15 mouse cellular contexts compared by ENCODE assay signal in the genomic region with DNA sequence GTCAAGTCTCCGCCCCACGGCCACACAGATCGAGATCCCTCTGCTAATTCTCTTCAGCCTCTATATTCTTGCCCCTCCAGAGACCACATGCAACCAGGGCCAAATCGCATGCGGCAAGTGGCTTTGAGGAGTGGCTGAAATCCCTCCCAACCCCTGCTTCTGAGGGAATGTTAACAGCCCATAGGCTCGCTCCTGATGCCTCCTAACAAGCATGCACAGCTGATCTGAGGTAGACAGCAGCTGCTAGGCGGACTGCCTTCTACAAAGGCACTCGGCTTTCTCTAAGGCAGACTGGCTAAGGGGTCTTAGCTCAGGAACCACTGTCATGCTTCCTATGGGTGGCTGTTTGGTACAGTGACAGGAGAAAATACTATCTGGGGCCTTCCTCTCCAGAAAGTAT. TPM values are rescaled to one million over a fixed set of nuclear protein-coding genes. Genes with fewer than 3 reads are reported as not detected.
DNase-seq lines count a peak whose midpoint lies in the region; ATAC-seq and TF ChIP-seq lines count a peak whose summit lies in the region.
"Had no signal": no experiment of that assay in that cellular context is flagged by ENCODE, and none has a peak within 500 bp of the region (broad histone marks: within the 10 kb centered on the region; RNA-seq: fewer than 3 reads in every experiment).

No protein-coding gene starts in this region.

- TF ChIP-seq POLR2A in brain, embryonic 14.5 days (IDR thresholded peaks at IDR 0.05; ENCODE audit: borderline replicate concordance, extremely low read depth, insufficient read depth, insufficient read length, poor library complexity, severe bottlenecking) = no peak

- no peak overlapping the region for H3K4me3 ChIP-seq in intestine, embryonic 16.5 days (ENCODE audit: low read length)
- no peak overlapping the region for H3K4me3 ChIP-seq in intestine, embryonic 15.5 days (replicated peaks)
- H3K4me3 ChIP-seq in liver, embryonic 14.5 days (ENCODE audit: insufficient read depth in 1 of 2, low read depth in 2 of 2, low read length in 2 of 2) = no peak overlapping the region
- H3K4me3 ChIP-seq: limb, embryonic 12.5 days; neural tube, embryonic 12.5 days had no signal

- H3K36me3 ChIP-seq in intestine, embryonic 16.5 days (ENCODE audit: control insufficient read depth, insufficient read depth, low read length) = no peaks in the 10 kb centered on the region
- H3K36me3 ChIP-seq in intestine, embryonic 15.5 days = no peaks in the 10 kb centered on the region
- H3K36me3 ChIP-seq in liver, embryonic 14.5 days (replicated peaks; ENCODE audit: control insufficient read depth, insufficient read depth, low read depth) = peaks cover 6% of the 10 kb centered on the region

- 0 out of 2 replicates have a peak overlapping the region, but pooled peaks have one; percentile 5 for H3K27ac ChIP-seq in intestine, embryonic 16.5 days (ENCODE audit: low read length)
- no peak overlapping the region for H3K27ac ChIP-seq in intestine, embryonic 15.5 days
- H3K27ac ChIP-seq in liver, embryonic 14.5 days = peak overlapping the region; percentile 77
- H3K27ac ChIP-seq: hindbrain, embryonic 14.5 days; neural tube, embryonic 12.5 days had no signal

- no peak overlapping the region for H3K4me2 ChIP-seq in intestine, embryonic 16.5 days (ENCODE audit: low read depth, low read length)
- H3K4me2 ChIP-seq in intestine, embryonic 15.5 days (replicated peaks) = no peak overlapping the region
- H3K4me2 ChIP-seq in liver, embryonic 14.5 days (ENCODE audit: low read depth) = peak overlapping the region; percentile 45
- H3K4me2 ChIP-seq: hindbrain, embryonic 14.5 days; limb, embryonic 12.5 days; neural tube, embryonic 12.5 days had no signal

- H3K27me3 ChIP-seq in intestine, embryonic 16.5 days (replicated peaks; ENCODE audit: control insufficient read depth, insufficient read depth, low read length) = no peaks in the 10 kb centered on the region
- no peaks in the 10 kb centered on the region for H3K27me3 ChIP-seq in intestine, embryonic 15.5 days (replicated peaks)
- H3K27me3 ChIP-seq in liver, embryonic 14.5 days (ENCODE audit: control insufficient read depth, insufficient read depth, low read length) = no peaks in the 10 kb centered on the region
- H3K27me3 ChIP-seq: limb, embryonic 12.5 days; neural tube, embryonic 12.5 days had no signal

- peak; percentile 28 for DNase-seq in embryo, embryonic 10 days (ENCODE audit: low spot score)
- DNase-seq in embryo, embryonic 9.5 days (ENCODE audit: extremely low spot score) = no peak
- peak; percentile 31 for DNase-seq in brain, embryonic 14.5 days (ENCODE audit: low read depth)
- DNase-seq in liver, embryonic 14.5 days (ENCODE audit: low read depth in 3 of 3, low spot score in 3 of 3) = no peak
- DNase-seq in spleen, adult 12 weeks (ENCODE audit: low spot score) = no peak
- no peak for DNase-seq in testis, postnatal 10 days (ENCODE audit: low spot score)
- DNase-seq: adrenal gland, postnatal 14 days; cerebellum, postnatal 25 days; layer of hippocampus, adult 9-11 months; lung, postnatal 4 days had no signal

- ATAC-seq in intestine, embryonic 16.5 days = no peak
- ATAC-seq in intestine, embryonic 15.5 days = no peak
- ATAC-seq in liver, embryonic 14.5 days (ENCODE audit: insufficient read depth) = no peak

- TF ChIP-seq EP300 in liver, embryonic 14.5 days (IDR thresholded peaks at IDR 0.05; ENCODE audit: low read depth) = no peak

- H3K4me1 ChIP-seq in intestine, embryonic 16.5 days (ENCODE audit: control insufficient read depth, insufficient read depth, low read length) = peaks cover 69% of the 10 kb centered on the region
- H3K4me1 ChIP-seq in intestine, embryonic 15.5 days (replicated peaks) = peaks cover 67% of the 10 kb centered on the region
- peaks cover 95 to 99% of the 10 kb centered on the region in 2 experiments for H3K4me1 ChIP-seq in liver, embryonic 14.5 days (replicated peaks; ENCODE audit: control insufficient read depth in 2 of 2, insufficient read depth in 2 of 2, low read length in 1 of 2)

- 64% methylated on average over 8 of the region's 8 CpGs for WGBS in intestine, embryonic 16.5 days
- WGBS in intestine, embryonic 15.5 days = 73% methylated on average over 8 of the region's 8 CpGs
- 53% methylated on average over 8 of the region's 8 CpGs for WGBS in liver, embryonic 14.5 days (ENCODE audit: insufficient replicate concordance)

- H3K9ac ChIP-seq in intestine, embryonic 16.5 days (ENCODE audit: low read depth, low read length) = no peak overlapping the region
- no peak overlapping the region for H3K9ac ChIP-seq in intestine, embryonic 15.5 days
- H3K9ac ChIP-seq in liver, embryonic 14.5 days (replicated peaks) = peak overlapping the region; percentile 31
- H3K9ac ChIP-seq: hindbrain, embryonic 14.5 days; limb, embryonic 12.5 days; neural tube, embryonic 12.5 days had no signal

- TF ChIP-seq CTCF in brain, embryonic 14.5 days (IDR thresholded peaks at IDR 0.05; ENCODE audit: borderline replicate concordance, extremely low read depth, insufficient read depth, insufficient read length) = no peak
- no peak for TF ChIP-seq CTCF in liver, embryonic 14.5 days (IDR thresholded peaks at IDR 0.05; ENCODE audit: low read depth)

- H3K9me3 ChIP-seq in intestine, embryonic 16.5 days (ENCODE audit: control insufficient read depth, low read length) = no peaks in the 10 kb centered on the region
- H3K9me3 ChIP-seq in intestine, embryonic 15.5 days = no peaks in the 10 kb centered on the region
- no peaks in the 10 kb centered on the region for H3K9me3 ChIP-seq in liver, embryonic 14.5 days (ENCODE audit: control insufficient read depth, low read length)
- H3K9me3 ChIP-seq: neural tube, embryonic 12.5 days had no signal

RNA-seq across cellular contexts. Expression of gene Stk24, which starts 20.0 kb away (rescaled TPM):
- polyA plus RNA-seq in intestine, embryonic 16.5 days (2015; fragmentation: Nextera tagmentation; extraction: Ambion mirVana) = 27.3 and 39.7 TPM in 2 replicates
- 41.3 and 43.7 TPM in 2 replicates for polyA plus RNA-seq in intestine, embryonic 15.5 days (2015; fragmentation: Nextera tagmentation; extraction: Ambion mirVana)
- polyA plus RNA-seq in brain, embryonic 14.5 days (2012; rRNA removed) = 26.2 and 29.7 TPM in 2 replicates
- polyA plus RNA-seq in liver, embryonic 14.5 days (2012; rRNA removed) = 16.2 and 22.5 TPM in 2 replicates
- polyA plus RNA-seq in liver, embryonic 14.5 days (2014; fragmentation: Nextera tagmentation; extraction: Ambion mirVana) = 31.0 and 36.7 TPM in 2 replicates

Comparison
In these comparisons a context has a peak if more than half of its experiments do, and no peak if none do; other contexts are left out.
1. DNase-seq: peak in embryo, embryonic 10 days (single experiment) and brain, embryonic 14.5 days (single experiment); none in embryo, embryonic 9.5 days (single experiment), liver, embryonic 14.5 days (0 of 3), spleen, adult 12 weeks (single experiment) and testis, postnatal 10 days (single experiment).